Mouse (Mus musculus) lung, postnatal 0 days (tissue): ENCODE measurements around the gene Rbm38.

Experiments used
- CTCF ChIP-seq: IDR thresholded peaks from 2 replicates; pipeline ENCODE4 v1.5.1; 2016; ENCODE audit warnings: antibody characterized with exemption, mild to moderate bottlenecking
- EP300 ChIP-seq: IDR thresholded peaks from 2 replicates; pipeline ENCODE4 v1.6.1; 2016; ENCODE audit warnings: antibody characterized with exemption, mild to moderate bottlenecking, control low read depth

DNA sequence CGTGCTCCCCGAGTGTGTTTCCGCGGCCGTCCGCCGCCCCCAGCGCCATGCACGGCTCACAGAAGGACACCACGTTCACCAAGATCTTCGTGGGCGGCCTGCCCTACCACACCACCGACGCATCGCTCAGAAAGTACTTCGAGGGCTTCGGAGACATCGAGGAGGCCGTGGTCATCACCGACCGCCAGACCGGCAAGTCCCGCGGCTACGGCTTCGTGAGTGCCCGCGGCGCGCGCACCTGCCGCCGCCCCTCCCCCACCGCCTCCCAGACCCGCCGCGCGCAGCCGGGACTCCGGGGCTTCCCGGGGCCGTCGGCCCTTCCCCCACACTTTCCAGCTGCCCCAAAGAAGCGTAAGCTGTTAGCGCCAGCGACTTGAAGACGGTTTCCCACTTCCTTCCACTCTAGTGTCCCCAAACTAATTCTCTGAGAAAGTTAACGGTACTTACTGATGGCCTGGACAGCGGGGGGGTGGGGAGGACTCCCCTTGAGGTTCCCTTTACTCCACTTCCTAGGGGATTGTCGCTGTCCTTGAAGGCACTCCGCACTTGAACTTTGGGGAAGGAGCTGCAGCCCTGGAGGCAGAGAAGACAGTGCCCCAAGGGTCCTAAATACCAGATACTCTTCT lies 1.9 kb downstream of the Rbm38 start:
- TF ChIP-seq CTCF (no peak), EP300 (no peak)
